Mouse (Mus musculus) lung, postnatal 0 days (tissue): ENCODE data around the gene Ilf3.

Source experiments
- CTCF ChIP-seq: IDR thresholded peaks from 2 replicates; pipeline ENCODE4 v1.5.1; 2016; ENCODE audit warnings: antibody characterized with exemption, mild to moderate bottlenecking
- EP300 ChIP-seq: IDR thresholded peaks from 2 replicates; pipeline ENCODE4 v1.6.1; 2016; ENCODE audit warnings: antibody characterized with exemption, mild to moderate bottlenecking, control low read depth

GRCm38 (mm10) chr9:21405525-21405924, 37.9 kb downstream of the Ilf3 start:
- no peak for TF ChIP-seq CTCF
- TF ChIP-seq EP300, result no peak
